Mouse (Mus musculus): ENCODE measurements at regions not wholly inside any gene's neighbourhood (a gene's known extent, or its start where the extent isn't known, plus 50 kb on each side); places are given as distances from the start of the nearest gene placed in this dataset.

- Histone ChIP-seq H3K27me3 (ENCODE audit: insufficient read depth, poor library complexity, severe bottlenecking) (no peaks in the 10 kb centered on the region), H3K9me3 (peaks cover 3% of the 10 kb centered on the region; the same call in 1 of the 2 replicates), H3K4me1 (replicated peaks) (0 out of 2 replicates have a peak, but pooled peaks cover 2% of the 10 kb centered on the region), H3K36me3 (no peaks in the 10 kb centered on the region), H3K27ac (no peak overlapping the region), H3K4me3 (no peak overlapping the region)
- DNase-seq (ENCODE audit: low spot score) = no peak
- 84% methylated on average over 7 of the region's 7 CpGs for WGBS
Measured at GRCm38 (mm10) chr6:49590927-49591631, 195.7 kb downstream of the Stk31 start.

DNA sequence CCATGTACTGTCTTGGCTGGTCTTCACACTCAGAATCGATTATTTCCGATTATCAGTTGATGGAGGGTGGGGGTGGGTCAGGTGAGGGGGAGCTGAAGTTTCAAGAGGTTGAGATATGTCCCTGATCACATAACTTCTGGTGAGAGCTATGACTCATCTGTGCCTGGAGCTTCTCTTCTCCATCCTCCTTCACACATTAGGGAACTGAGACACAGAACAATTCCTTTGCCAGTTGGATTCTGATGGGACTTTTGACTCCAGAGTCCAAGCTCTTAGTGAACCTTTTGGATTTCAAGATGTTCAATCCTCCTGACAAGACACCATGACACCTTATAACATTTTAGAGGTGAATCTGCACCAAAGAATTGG lies 196.2 kb downstream of the Stk31 start:
- Histone ChIP-seq H3K4me1 (replicated peaks) (0 out of 2 replicates have a peak, but pooled peaks cover 2% of the 10 kb centered on the region), H3K4me3 (no peak overlapping the region), H3K27me3 (ENCODE audit: insufficient read depth, poor library complexity, severe bottlenecking) (no peaks in the 10 kb centered on the region), H3K9me3 (peaks cover 3% of the 10 kb centered on the region; the same call in 1 of the 2 replicates), H3K36me3 (no peaks in the 10 kb centered on the region), H3K27ac (no peak overlapping the region)
- WGBS = 92% methylated on average over 2 of the region's 2 CpGs
- no peak for DNase-seq (ENCODE audit: low spot score)

DNA sequence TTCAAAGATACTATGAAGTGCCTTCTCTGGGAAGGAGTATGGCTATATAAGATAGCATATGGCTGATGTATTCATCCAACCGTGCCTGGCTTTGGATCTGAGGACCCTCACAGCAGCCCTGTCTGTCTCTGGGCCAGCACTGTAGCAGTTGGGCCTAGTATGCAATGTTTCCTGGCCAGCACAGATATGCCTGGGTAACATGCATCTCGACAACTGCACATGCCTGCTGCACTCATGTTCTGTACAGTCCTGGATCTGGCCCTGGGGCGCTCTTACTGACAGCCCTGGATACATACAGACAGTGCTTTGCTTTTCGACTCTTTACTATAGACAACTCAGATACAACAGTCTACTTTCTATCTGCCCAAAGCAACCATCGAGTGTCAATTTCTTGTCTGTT lies 197.3 kb downstream of the Stk31 start:
- no peak for DNase-seq (ENCODE audit: low spot score)
- WGBS = 91% methylated on average over 5 of the region's 5 CpGs
- no peak overlapping the region for H3K27ac ChIP-seq
- 0 out of 2 replicates have a peak, but pooled peaks cover 2% of the 10 kb centered on the region for H3K4me1 ChIP-seq (replicated peaks)
- no peaks in the 10 kb centered on the region for H3K36me3 ChIP-seq
- H3K27me3 ChIP-seq (ENCODE audit: insufficient read depth, poor library complexity, severe bottlenecking) = no peaks in the 10 kb centered on the region
- no peak overlapping the region for H3K4me3 ChIP-seq
- peaks cover 3% of the 10 kb centered on the region; the same call in 1 of the 2 replicates for H3K9me3 ChIP-seq

DNA sequence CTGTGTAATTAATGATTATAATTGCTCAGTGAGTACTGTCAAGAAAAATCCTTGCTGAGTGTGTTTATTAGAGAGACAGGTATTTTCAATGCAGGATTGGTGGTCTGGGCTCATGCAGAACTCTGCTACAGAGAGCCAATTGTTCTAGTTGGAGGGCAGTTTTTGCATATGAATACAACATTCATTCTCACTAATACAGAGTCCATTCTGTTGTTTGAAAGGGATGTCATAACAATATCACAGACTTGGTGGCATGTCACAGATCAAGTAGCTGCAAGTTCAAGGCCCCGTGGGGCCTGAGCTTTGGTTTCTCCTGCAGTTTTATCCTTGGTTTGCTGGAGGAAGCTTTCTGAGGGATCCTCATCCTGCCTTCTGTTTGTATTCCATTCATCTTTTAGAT lies 207.8 kb downstream of the Stk31 start:
- H3K4me3 ChIP-seq = no peak overlapping the region
- no peak for DNase-seq (ENCODE audit: low spot score)
- H3K27ac ChIP-seq = no peak overlapping the region
- WGBS = 69% methylated on average over 1 of the region's 1 CpGs
- peaks cover 16% of the 10 kb centered on the region; the same call in 1 of the 2 replicates for H3K4me1 ChIP-seq (replicated peaks)
- no peaks in the 10 kb centered on the region for H3K36me3 ChIP-seq
- no peaks in the 10 kb centered on the region for H3K9me3 ChIP-seq
- H3K27me3 ChIP-seq (ENCODE audit: insufficient read depth, poor library complexity, severe bottlenecking) = no peaks in the 10 kb centered on the region

GRCm38 (mm10) chr6:49603844-49604243 lies 208.4 kb downstream of the Stk31 start:
- Histone ChIP-seq H3K27me3 (ENCODE audit: insufficient read depth, poor library complexity, severe bottlenecking) (no peaks in the 10 kb centered on the region), H3K27ac (no peak overlapping the region)
- 49% methylated on average over 3 of the region's 3 CpGs for WGBS

GRCm38 (mm10) chr6:49606028-49606427 lies 210.6 kb downstream of the Stk31 start:
- 0% methylated on average over 1 of the region's 1 CpGs for WGBS
- DNase-seq (ENCODE audit: low spot score) = no peak
- Histone ChIP-seq H3K9me3 (no peaks in the 10 kb centered on the region), H3K4me3 (no peak overlapping the region), H3K36me3 (no peaks in the 10 kb centered on the region), H3K27ac (no peak overlapping the region), H3K27me3 (ENCODE audit: insufficient read depth, poor library complexity, severe bottlenecking) (no peaks in the 10 kb centered on the region), H3K4me1 (replicated peaks) (peaks cover 16% of the 10 kb centered on the region; the same call in 1 of the 2 replicates)

More at GRCm38 (mm10) chr6:49603844-49604243, 208.4 kb downstream of the Stk31 start:
- H3K4me1 ChIP-seq (replicated peaks) = peaks cover 16% of the 10 kb centered on the region; the same call in 1 of the 2 replicates
- no peaks in the 10 kb centered on the region for H3K36me3 ChIP-seq
- no peak overlapping the region for H3K4me3 ChIP-seq
- H3K9me3 ChIP-seq = no peaks in the 10 kb centered on the region
- DNase-seq (ENCODE audit: low spot score) = no peak

- no peak overlapping the region for H3K4me3 ChIP-seq
- DNase-seq (ENCODE audit: low spot score) = no peak
- peaks cover 16% of the 10 kb centered on the region; the same call in 1 of the 2 replicates for H3K4me1 ChIP-seq (replicated peaks)
- H3K9me3 ChIP-seq = no peaks in the 10 kb centered on the region
- H3K36me3 ChIP-seq = no peaks in the 10 kb centered on the region
- WGBS = 50% methylated on average over 9 of the region's 9 CpGs
- H3K27me3 ChIP-seq (ENCODE audit: insufficient read depth, poor library complexity, severe bottlenecking) = no peaks in the 10 kb centered on the region
- H3K27ac ChIP-seq = no peak overlapping the region
Measured at GRCm38 (mm10) chr6:49606626-49607158, 211.3 kb downstream of the Stk31 start.

GRCm38 (mm10) chr6:49624080-49624479 lies 198.4 kb upstream of the Npy start:
- Histone ChIP-seq H3K4me3 (no peak overlapping the region), H3K27me3 (ENCODE audit: insufficient read depth, poor library complexity, severe bottlenecking) (no peaks in the 10 kb centered on the region), H3K4me1 (replicated peaks) (no peaks in the 10 kb centered on the region), H3K36me3 (no peaks in the 10 kb centered on the region), H3K9me3 (no peaks in the 10 kb centered on the region), H3K27ac (no peak overlapping the region)
- WGBS = 83% methylated on average over 2 of the region's 2 CpGs
- DNase-seq (ENCODE audit: low spot score) = no peak

DNA sequence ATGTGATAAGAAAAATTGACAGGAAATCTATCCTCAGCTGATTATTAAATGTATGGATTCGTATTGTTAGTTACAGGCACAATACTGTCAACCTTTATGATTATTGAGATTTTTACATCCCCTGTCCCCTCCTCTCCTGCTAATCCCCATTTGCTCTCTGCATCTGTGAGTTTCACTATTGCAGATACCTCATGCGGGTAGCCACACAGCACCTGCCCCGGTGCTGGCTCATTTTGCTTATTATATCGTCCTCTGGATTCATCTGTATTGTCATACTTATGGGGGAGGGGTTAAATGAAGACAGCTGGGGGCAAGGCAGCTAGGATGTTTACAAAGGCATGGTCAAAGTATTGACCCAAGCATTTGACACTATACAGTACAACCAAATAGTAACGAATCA lies 197.9 kb upstream of the Npy start:
- H3K4me1 ChIP-seq (replicated peaks) = no peaks in the 10 kb centered on the region
- no peaks in the 10 kb centered on the region for H3K36me3 ChIP-seq
- no peaks in the 10 kb centered on the region for H3K9me3 ChIP-seq
- DNase-seq (ENCODE audit: low spot score) = no peak
- no peak overlapping the region for H3K27ac ChIP-seq
- no peak overlapping the region for H3K4me3 ChIP-seq
- WGBS = 88% methylated on average over 5 of the region's 5 CpGs
- no peaks in the 10 kb centered on the region for H3K27me3 ChIP-seq (ENCODE audit: insufficient read depth, poor library complexity, severe bottlenecking)

DNA sequence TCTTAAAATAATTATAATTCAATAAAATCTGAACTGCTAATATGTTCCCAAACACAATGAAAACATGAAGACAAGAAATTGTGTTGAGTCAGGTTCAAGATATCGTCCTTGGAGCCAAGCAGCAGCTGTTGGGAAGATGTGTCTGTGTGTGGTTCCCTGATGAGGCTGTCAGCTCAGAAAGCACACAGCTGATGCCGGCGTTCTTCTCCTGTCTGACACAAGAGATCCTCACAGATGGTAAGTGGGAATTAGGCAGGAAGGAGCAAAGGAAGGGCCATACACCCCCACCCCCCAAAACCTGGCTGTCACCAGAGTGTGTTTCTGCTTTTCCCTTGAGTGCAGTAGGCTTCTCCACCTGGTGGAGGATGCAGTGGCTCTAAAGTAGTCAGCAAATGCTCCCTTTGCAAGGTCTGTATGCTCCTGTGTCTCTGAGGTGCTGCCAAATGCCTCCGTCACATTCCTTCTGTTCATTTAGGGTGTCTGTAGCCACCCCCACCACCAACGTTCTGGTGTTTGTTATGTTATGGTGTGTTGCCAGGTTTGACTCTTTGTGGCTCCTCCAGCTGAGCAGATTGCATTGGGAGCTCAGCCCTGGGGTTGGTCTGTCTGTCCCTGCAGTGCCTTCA lies 188.9 kb upstream of the Npy start:
- no peak for DNase-seq (ENCODE audit: low spot score)
- H3K27me3 ChIP-seq (ENCODE audit: insufficient read depth, poor library complexity, severe bottlenecking) = no peaks in the 10 kb centered on the region
- H3K4me1 ChIP-seq (replicated peaks) = peaks cover 10% of the 10 kb centered on the region; the same call in 1 of the 2 replicates
- no peak overlapping the region for H3K4me3 ChIP-seq
- no peak overlapping the region; the same call in 1 of the 2 replicates for H3K27ac ChIP-seq
- 51% methylated on average over 5 of the region's 5 CpGs for WGBS
- no peaks in the 10 kb centered on the region for H3K36me3 ChIP-seq
- H3K9me3 ChIP-seq = no peaks in the 10 kb centered on the region

GRCm38 (mm10) chr6:49637654-49638053 lies 184.9 kb upstream of the Npy start:
- WGBS = 84% methylated on average over 2 of the region's 2 CpGs
- no peak overlapping the region for H3K4me3 ChIP-seq
- no peaks in the 10 kb centered on the region for H3K27me3 ChIP-seq (ENCODE audit: insufficient read depth, poor library complexity, severe bottlenecking)
- no peak overlapping the region for H3K27ac ChIP-seq
- peaks cover 10% of the 10 kb centered on the region; the same call in 1 of the 2 replicates for H3K4me1 ChIP-seq (replicated peaks)
- DNase-seq (ENCODE audit: low spot score) = no peak
- no peaks in the 10 kb centered on the region for H3K9me3 ChIP-seq
- no peaks in the 10 kb centered on the region for H3K36me3 ChIP-seq

GRCm38 (mm10) chr6:49641256-49641655 lies 181.3 kb upstream of the Npy start:
- H3K36me3 ChIP-seq = no peaks in the 10 kb centered on the region

DNA sequence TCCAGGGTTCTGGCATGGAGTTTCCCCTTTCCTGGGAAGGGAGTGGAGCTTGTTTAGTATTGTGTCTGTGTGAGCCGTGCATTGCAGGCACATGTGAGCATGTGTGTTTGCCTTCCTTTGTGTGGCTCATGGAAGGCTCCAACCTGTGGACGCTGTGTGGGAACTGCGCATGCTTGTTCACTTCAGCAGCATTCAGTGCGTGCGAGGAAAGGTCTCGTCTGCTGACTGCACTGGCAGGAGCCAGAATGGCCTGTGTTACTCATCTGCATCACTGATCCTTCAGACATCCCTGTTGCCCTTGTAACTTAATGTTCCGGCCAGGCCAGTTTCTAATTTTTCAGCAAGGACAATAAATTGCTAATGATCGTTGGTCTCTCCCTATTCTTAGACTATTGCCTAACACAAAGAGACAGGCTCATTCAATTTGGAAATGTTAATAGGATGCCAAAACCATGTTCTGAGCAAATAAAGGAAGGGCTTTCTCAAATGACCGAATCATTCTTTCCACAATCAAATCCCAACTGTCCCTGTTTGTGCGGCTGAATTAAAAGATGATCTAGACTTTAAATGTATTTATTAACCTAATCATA lies 167.9 kb upstream of the Npy start:
- H3K27me3 ChIP-seq (ENCODE audit: insufficient read depth, poor library complexity, severe bottlenecking) = no peaks in the 10 kb centered on the region
- 90% methylated on average over 10 of the region's 10 CpGs for WGBS
- no peaks in the 10 kb centered on the region for H3K36me3 ChIP-seq
- no peak for DNase-seq (ENCODE audit: low spot score)
- H3K9me3 ChIP-seq = no peaks in the 10 kb centered on the region
- H3K27ac ChIP-seq = no peak overlapping the region
- no peaks in the 10 kb centered on the region for H3K4me1 ChIP-seq (replicated peaks)
- H3K4me3 ChIP-seq = no peak overlapping the region

More at GRCm38 (mm10) chr6:49641256-49641655, 181.3 kb upstream of the Npy start:
- Histone ChIP-seq H3K4me3 (no peak overlapping the region), H3K27me3 (ENCODE audit: insufficient read depth, poor library complexity, severe bottlenecking) (no peaks in the 10 kb centered on the region), H3K27ac (no peak overlapping the region), H3K9me3 (no peaks in the 10 kb centered on the region), H3K4me1 (replicated peaks) (no peaks in the 10 kb centered on the region)
- no peak for DNase-seq (ENCODE audit: low spot score)
- WGBS = 86% methylated on average over 5 of the region's 5 CpGs

Measured in hindbrain, embryonic 10.5 days (tissue).